Mouse (Mus musculus) hindbrain, embryonic 10.5 days (tissue): ENCODE data around the gene Lce6a. TPM values are rescaled to one million over a fixed set of nuclear protein-coding genes. Genes with fewer than 3 reads are reported as not detected.

Experiments
- DNase-seq: peaks from one replicate; pipeline ENCODE4 v3.0.0-alpha.2; 2017; ENCODE audit warnings: low spot score
- H3K27ac ChIP-seq: fragments of 300-500 bp; sonication (generic); 2 replicates; pipeline ENCODE4 v1.5.1; 2016; ENCODE audit warnings: mild to moderate bottlenecking, moderate library complexity
- H3K27me3 ChIP-seq: fragments of 300-500 bp; sonication (generic); 2 replicates; pipeline ENCODE4 v1.6.1; 2016; ENCODE audit warnings: mild to moderate bottlenecking; ENCODE audit not compliant: poor library complexity, insufficient read depth, severe bottlenecking
- H3K36me3 ChIP-seq: fragments of 300-500 bp; sonication (generic); 2 replicates; pipeline ENCODE4 v1.6.1; 2016; ENCODE audit warnings: mild to moderate bottlenecking, moderate library complexity
- H3K4me1 ChIP-seq: fragments of 300-500 bp; sonication (generic); replicated peaks from 2 replicates; pipeline ENCODE4 v1.6.1; 2016; ENCODE audit warnings: mild to moderate bottlenecking
- H3K4me3 ChIP-seq: fragments of 300-500 bp; sonication (generic); 2 replicates; pipeline ENCODE4 v1.5.1; 2016; ENCODE audit warnings: mild to moderate bottlenecking, moderate library complexity
- H3K9me3 ChIP-seq: fragments of 300-500 bp; sonication (generic); 2 replicates; pipeline ENCODE4 v1.6.1; 2016; ENCODE audit warnings: mild to moderate bottlenecking, moderate library complexity
- WGBS: fragments of 180-500 bp; shearing (Covaris S2); methylation state at CpG from one replicate; pipeline ENCODE4 v1.1.7; 2016; 5-methylcytosine and 5-hydroxymethylcytosine counted together
- polyA plus RNA-seq: library from polyadenylated mRNA; unstranded; fragments of >200 nt; fragmentation: Nextera tagmentation; extraction: Ambion mirVana; gene quantifications from 2 replicates; pipeline ENCODE4 v1.2.1, GENCODE M21; 2016

The Lce6a gene
- polyA plus RNA-seq, 1 experiment from 2014 or later = not detected

DNA sequence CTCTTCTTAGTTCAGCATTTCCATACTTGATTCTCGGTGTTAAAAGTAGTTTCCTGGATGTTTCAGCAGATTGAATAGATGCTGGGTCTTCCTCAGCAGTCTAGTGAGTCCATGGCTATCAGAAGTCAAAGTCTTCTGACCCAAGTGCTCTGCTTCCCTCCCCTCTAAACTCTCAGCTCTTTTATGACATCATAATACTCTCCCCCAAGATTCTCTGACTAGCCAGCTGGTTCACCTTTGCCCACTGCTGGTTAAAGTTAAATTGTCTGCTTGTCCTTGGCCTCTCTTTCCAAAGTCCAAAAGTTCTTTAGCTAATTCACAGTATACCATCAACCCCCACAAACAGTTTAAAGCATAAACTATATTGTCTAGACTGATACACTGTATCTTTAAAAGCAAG is 32.6 kb downstream of the Lce6a start, which contains the start of gene Smcp:
Gene Smcp (minus strand): TSS at position 140 of the 400 bp plus-strand sequence.
- H3K36me3 ChIP-seq = no peaks in the 10 kb centered on the region
- H3K4me3 ChIP-seq = no peak within 1 kb of the TSS
- H3K9me3 ChIP-seq = no peaks in the 10 kb centered on the region
- H3K27ac ChIP-seq = no peak within 1 kb of the TSS
- no peaks in the 10 kb centered on the region for H3K27me3 ChIP-seq
- H3K4me1 ChIP-seq = no peaks in the 10 kb centered on the region
- no peak for DNase-seq
- 79% methylated on average over 1 of the region's 1 CpGs for WGBS

DNA sequence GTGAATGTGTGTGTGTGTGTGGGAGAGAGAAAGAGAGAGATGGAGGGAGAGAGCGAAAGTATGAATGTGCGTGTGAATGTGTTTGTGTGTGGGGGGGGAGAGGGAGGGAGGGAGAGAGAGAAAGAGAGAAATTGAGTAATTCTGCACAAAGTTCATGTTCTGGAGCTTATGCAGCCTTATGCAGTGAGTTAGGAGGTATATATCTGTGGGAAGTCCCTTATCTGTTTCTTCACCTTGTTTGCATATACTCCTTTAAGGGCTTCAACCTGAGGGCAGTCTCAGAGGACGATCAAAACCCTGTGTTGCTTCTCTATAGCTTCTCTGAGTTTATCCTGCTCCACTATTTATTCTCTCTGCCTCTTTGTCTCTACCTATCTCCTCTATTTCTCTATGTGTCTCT is 34.3 kb downstream of the Lce6a start:
- no peak for DNase-seq
- Histone ChIP-seq H3K4me3 (no peak overlapping the region), H3K27ac (no peak overlapping the region), H3K36me3 (no peaks in the 10 kb centered on the region), H3K27me3 (no peaks in the 10 kb centered on the region), H3K4me1 (no peaks in the 10 kb centered on the region), H3K9me3 (no peaks in the 10 kb centered on the region)
- WGBS = 73% methylated on average over 3 of the region's 3 CpGs

DNA sequence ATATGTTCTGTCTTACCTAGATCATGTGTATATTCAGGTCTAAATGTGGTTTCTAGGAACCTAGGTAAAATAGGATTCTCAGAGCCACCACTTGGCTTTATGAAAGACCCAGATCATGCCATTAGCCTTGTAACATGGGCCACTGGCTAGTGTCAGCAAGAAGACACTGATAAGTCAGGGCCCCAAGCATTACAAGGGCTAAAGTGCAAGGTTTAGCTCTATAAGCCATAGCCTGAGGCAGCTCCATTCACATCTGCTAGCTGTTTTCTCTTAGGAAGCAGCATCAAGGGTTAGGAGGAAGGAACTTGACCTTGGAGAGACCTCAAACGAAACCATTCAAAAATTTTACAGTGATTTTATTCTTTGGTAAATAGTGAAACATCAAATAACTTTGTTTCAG is 36.4 kb downstream of the Lce6a start:
- Histone ChIP-seq H3K27ac (no peak overlapping the region), H3K27me3 (no peaks in the 10 kb centered on the region), H3K9me3 (no peaks in the 10 kb centered on the region), H3K36me3 (no peaks in the 10 kb centered on the region), H3K4me1 (no peaks in the 10 kb centered on the region), H3K4me3 (no peak overlapping the region)
- 76% methylated on average over 1 of the region's 1 CpGs for WGBS
- DNase-seq = no peak

DNA sequence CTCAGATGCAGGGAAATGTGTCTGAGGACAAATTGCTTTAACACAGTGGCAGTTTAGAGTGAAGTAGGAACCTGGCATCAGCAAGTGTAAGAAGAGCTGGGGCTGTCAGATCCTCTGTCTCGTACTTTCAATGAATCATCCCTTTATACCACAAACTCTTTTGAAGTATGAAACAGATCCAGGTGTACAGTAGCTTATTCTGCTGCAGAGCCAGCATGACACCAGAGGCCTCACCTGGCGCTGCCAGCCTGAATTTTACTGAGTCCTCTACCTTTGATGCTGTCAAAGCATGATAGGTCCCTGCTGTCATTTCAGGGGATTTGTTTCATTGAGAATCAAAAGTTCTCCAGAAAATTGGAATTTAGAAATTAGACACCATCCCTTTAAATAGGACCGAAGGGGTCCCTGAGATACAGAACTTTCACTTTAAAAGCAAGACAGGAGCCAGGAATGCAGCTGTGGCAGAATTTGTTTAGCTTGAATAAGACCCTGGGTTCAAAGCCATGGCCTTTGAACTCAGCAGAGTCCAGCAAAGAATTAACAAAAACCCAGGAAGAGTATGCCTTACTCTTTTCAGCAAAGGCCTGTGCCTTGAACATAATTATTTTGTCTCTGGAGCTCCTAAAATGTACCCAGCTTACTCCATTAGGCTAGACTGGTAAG is 38.2 kb downstream of the Lce6a start:
- H3K36me3 ChIP-seq = no peaks in the 10 kb centered on the region
- WGBS = 65% methylated on average over 3 of the region's 3 CpGs
- H3K27me3 ChIP-seq = no peaks in the 10 kb centered on the region
- H3K27ac ChIP-seq = no peak overlapping the region
- no peak for DNase-seq
- no peaks in the 10 kb centered on the region for H3K9me3 ChIP-seq
- no peaks in the 10 kb centered on the region for H3K4me1 ChIP-seq
- no peak overlapping the region for H3K4me3 ChIP-seq

DNA sequence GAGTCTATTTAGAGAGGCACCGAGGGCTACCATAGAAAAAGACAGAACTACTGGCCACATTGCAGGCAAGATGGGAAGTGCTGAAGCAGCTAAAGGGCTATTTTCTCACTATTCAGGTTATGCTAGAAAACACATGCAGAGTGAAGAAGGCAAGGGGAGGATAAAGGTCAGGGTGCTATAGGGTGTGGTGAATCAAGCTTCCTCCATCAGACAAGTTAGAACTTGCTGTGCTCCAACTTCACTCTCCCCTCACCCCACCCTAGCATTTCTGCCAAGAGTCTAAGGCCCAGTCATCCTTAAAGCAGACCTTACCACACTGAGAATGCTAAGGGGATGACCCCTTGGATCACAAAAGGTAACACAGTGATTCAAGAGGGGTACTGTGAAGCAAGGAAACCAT is 42.0 kb downstream of the Lce6a start:
- no peaks in the 10 kb centered on the region for H3K36me3 ChIP-seq
- no peaks in the 10 kb centered on the region for H3K4me1 ChIP-seq
- H3K9me3 ChIP-seq = no peaks in the 10 kb centered on the region
- H3K27me3 ChIP-seq = no peaks in the 10 kb centered on the region
- 84% methylated on average over 1 of the region's 1 CpGs for WGBS
- H3K4me3 ChIP-seq = no peak overlapping the region
- DNase-seq = no peak
- H3K27ac ChIP-seq = no peak overlapping the region

DNA sequence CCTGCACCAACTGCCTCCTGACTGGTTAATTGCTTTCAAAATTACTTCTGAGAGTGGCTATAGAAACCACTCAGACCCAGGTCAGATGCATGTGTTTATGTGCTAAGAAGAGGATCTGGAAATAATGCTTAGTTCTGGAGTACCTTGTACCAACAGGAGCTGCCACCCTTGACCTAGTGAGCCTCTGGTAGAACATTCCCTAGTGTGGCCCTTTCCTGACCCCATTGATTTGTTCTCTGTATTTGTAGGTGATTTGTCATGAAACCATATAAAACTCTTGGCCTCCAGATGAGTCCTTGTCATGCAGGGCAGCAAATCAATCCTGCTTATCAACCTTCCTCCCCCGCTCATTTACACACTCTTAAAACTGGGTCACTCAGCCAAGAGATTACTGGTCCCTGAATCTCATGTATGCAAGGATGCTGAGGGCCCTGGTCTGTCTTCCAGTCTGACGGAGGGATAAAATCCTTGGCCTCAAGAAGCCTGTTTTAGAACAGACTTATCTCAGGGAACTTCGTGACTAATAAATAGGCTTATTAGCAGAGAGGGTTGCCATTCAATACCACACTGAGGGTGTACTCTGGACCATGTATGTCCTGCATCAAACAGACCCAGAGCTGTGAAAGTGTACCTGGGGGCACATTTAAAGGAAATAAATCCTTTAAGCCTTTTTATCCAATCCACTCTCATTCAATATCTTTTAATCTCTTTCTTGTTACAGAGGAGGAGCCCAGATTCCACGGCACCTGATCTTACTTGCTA is 42.6 kb downstream of the Lce6a start:
- H3K36me3 ChIP-seq = no peaks in the 10 kb centered on the region
- no peak overlapping the region for H3K4me3 ChIP-seq
- no peak for DNase-seq
- H3K4me1 ChIP-seq = no peaks in the 10 kb centered on the region
- H3K27ac ChIP-seq = no peak overlapping the region
- H3K27me3 ChIP-seq = no peaks in the 10 kb centered on the region
- no peaks in the 10 kb centered on the region for H3K9me3 ChIP-seq
- WGBS = 80% methylated on average over 4 of the region's 4 CpGs

DNA sequence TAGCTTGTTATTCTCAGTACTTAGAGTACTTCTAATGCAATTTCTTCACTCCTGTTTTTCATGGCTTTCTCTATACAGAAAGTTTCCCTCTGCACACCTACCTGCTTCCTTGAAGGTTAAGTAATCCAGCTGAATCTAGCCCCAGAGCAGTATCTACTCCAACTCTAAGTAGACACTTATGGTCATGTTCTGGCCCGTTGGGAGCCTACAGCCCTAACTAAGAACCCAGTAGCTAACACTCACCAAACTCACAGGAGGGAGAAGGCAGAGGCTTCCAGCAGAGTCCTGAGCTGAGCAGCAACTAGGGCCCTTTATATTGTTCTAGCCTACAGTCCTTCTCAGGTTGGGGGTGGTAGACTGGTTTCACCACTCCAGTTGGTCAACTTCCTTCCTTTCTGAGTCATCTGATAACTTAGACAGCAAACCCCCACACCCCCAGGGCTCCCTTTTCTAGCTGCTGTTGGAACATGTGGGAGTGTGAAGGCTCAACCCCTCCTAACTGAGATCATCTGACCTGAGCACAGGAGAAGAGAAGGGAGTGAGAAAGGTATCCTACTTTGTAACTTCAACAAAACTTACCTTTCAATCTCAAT is 47.9 kb downstream of the Lce6a start, which contains the start of gene Ivl:
Gene Ivl (minus strand): TSS at position 287 of the 593 bp plus-strand sequence.
- no peak for DNase-seq
- no peaks in the 10 kb centered on the region for H3K36me3 ChIP-seq
- WGBS = 77% methylated on average over 1 of the region's 1 CpGs
- H3K9me3 ChIP-seq = no peaks in the 10 kb centered on the region
- H3K4me1 ChIP-seq = no peaks in the 10 kb centered on the region
- H3K27ac ChIP-seq = no peak within 1 kb of the TSS
- H3K4me3 ChIP-seq = no peak within 1 kb of the TSS
- H3K27me3 ChIP-seq = no peaks in the 10 kb centered on the region

DNA sequence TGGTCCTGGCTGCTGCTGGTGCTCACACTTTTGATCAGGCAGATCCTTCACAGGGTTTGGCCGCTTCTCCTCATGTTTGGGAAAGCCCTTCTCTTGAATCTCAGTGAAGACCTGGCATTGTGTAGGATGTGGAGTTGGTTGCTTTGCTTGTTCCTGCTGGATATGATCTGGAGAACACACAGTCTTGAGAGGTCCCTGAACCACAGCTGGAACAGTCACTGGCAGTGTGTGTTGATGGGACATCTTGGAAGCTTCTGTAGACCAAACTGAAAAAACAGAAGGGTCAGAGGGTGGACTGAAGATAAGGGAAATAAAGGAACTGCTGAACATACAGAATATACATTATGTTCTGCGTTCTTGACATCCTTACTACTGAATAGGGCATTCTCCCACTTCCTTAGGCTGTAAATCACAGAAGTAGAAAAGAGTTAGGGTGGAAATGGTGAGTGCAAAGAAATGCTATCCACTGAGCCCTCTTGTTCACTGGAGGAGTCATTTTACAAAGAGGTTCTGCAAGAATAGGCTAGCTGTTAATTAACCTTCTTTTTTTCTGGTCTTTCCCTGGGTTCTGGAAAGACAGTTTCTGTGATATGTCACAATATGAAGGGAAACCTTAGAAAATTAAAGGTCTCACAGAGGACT is 48.8 kb downstream of the Lce6a start:
- no peak for DNase-seq
- H3K9me3 ChIP-seq = no peaks in the 10 kb centered on the region
- no peak overlapping the region for H3K27ac ChIP-seq
- no peaks in the 10 kb centered on the region for H3K4me1 ChIP-seq
- H3K36me3 ChIP-seq = no peaks in the 10 kb centered on the region
- H3K27me3 ChIP-seq = no peaks in the 10 kb centered on the region
- WGBS = 69% methylated on average over 2 of the region's 2 CpGs
- no peak overlapping the region for H3K4me3 ChIP-seq

Other genes starting within 250 kb of the Lce6a start
- not detected in 2 replicates for gene Sprr2h, start 236.0 kb downstream of the Lce6a start, polyA plus RNA-seq
- gene Sprr2i, start 213.7 kb downstream of the Lce6a start, polyA plus RNA-seq = not detected in 2 replicates
- not detected in 2 replicates for gene Sprr2j-ps, start 203.6 kb downstream of the Lce6a start, polyA plus RNA-seq
- 8.3 and 9.8 TPM in 2 replicates for gene Gm9774, start 192.2 kb downstream of the Lce6a start, polyA plus RNA-seq
- gene Sprr2k, start 189.1 kb downstream of the Lce6a start, polyA plus RNA-seq = not detected in 2 replicates
- not detected in 2 replicates for gene Sprr1b, start 182.9 kb downstream of the Lce6a start, polyA plus RNA-seq
- not detected in 2 replicates for gene Sprr3, start 162.9 kb downstream of the Lce6a start, polyA plus RNA-seq
- not detected in 2 replicates for gene Sprr1a, start 135.8 kb downstream of the Lce6a start, polyA plus RNA-seq
- not detected in 2 replicates for gene Sprr4, start 121.2 kb downstream of the Lce6a start, polyA plus RNA-seq
- gene 2310046K23Rik, start 87.1 kb downstream of the Lce6a start, polyA plus RNA-seq = not detected in 2 replicates
- gene Ivl, start 47.9 kb downstream of the Lce6a start, polyA plus RNA-seq = not detected in 2 replicates
- gene Smcp, start 32.7 kb downstream of the Lce6a start, polyA plus RNA-seq = not detected in 2 replicates
- not detected in 2 replicates for gene 2210017I01Rik, start 14.2 kb downstream of the Lce6a start, polyA plus RNA-seq
- gene Lce1a1, start 26.6 kb upstream of the Lce6a start, polyA plus RNA-seq = not detected in 2 replicates
- gene Lce1b, start 35.3 kb upstream of the Lce6a start, polyA plus RNA-seq = not detected in 2 replicates
- not detected in 2 replicates for gene Lce1a2, start 48.7 kb upstream of the Lce6a start, polyA plus RNA-seq
- not detected in 2 replicates for gene Lce1c, start 57.6 kb upstream of the Lce6a start, polyA plus RNA-seq
- not detected in 2 replicates for gene Lce1d, start 65.5 kb upstream of the Lce6a start, polyA plus RNA-seq
- not detected in 2 replicates for gene Lce1e, start 87.4 kb upstream of the Lce6a start, polyA plus RNA-seq
- not detected in 2 replicates for gene Lce1f, start 98.7 kb upstream of the Lce6a start, polyA plus RNA-seq
- gene Gm38119, start 117.4 kb upstream of the Lce6a start, polyA plus RNA-seq = not detected in 2 replicates
- gene Lce1g, start 130.7 kb upstream of the Lce6a start, polyA plus RNA-seq = not detected in 2 replicates
- not detected in 2 replicates for gene Lce1h, start 143.4 kb upstream of the Lce6a start, polyA plus RNA-seq
- not detected in 2 replicates for gene Lce1i, start 157.2 kb upstream of the Lce6a start, polyA plus RNA-seq
- gene Lce1j, start 168.9 kb upstream of the Lce6a start, polyA plus RNA-seq = not detected in 2 replicates
- not detected in 2 replicates for gene Lce1k, start 186.2 kb upstream of the Lce6a start, polyA plus RNA-seq
- not detected in 2 replicates for gene Kprp, start 205.6 kb upstream of the Lce6a start, polyA plus RNA-seq
- gene Lce1l, start 229.6 kb upstream of the Lce6a start, polyA plus RNA-seq = not detected in 2 replicates
- gene 2310050C09Rik, start 248.6 kb upstream of the Lce6a start, polyA plus RNA-seq = not detected in 2 replicates